Mouse (Mus musculus) gastrocnemius, postnatal 14 days (tissue): ENCODE measurements around the gene Ppp2r2c. TPM values are rescaled to one million over a fixed set of nuclear protein-coding genes. Genes with fewer than 3 reads are reported as not detected.
A peak's percentile ranks its signal among the peaks of the same experiment; 100 is the strongest.

Experiments
- DNase-seq: peaks from one replicate; pipeline ENCODE4 v3.0.0; 2021; ENCODE audit warnings: mixed read lengths
- intact Hi-C: fragments of 180-260 bp; cut with DNase I; formaldehyde crosslinking; loops from one replicate; pipeline ENCODE4 v1.15.1; 2025; ENCODE audit warnings: low total_unique reads
- total RNA-seq, 2 experiments: library from RNA; stranded (reverse); gene quantifications; 2 replicates each; pipeline ENCODE4 v1.2.3; 2021

Gene Ppp2r2c
- total RNA-seq, 2 experiments from 2014 or later: 0.24 to 0.70 TPM

DNA sequence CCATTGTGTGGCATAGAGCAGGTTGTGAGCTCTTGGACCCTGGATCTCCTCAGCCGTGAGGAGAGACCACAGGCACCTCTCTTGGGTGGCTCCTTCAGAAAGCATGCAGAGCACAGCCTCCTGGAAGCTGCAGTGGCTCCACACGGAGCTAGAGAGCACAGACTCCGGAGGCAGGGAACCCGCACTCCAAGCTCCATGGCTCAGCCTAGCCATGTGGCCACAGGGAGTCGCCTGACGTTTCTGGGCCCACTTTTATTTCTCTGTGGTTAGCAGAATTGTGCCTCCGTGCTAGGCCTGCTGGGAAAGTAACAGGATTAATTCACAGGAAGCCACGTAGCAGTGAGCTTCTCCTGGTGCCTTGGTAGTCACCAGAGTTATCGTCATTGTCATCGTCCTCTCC is 25.8 kb downstream of the Ppp2r2c start:
- intact Hi-C loops: no loop called here
- no peak for DNase-seq

DNA sequence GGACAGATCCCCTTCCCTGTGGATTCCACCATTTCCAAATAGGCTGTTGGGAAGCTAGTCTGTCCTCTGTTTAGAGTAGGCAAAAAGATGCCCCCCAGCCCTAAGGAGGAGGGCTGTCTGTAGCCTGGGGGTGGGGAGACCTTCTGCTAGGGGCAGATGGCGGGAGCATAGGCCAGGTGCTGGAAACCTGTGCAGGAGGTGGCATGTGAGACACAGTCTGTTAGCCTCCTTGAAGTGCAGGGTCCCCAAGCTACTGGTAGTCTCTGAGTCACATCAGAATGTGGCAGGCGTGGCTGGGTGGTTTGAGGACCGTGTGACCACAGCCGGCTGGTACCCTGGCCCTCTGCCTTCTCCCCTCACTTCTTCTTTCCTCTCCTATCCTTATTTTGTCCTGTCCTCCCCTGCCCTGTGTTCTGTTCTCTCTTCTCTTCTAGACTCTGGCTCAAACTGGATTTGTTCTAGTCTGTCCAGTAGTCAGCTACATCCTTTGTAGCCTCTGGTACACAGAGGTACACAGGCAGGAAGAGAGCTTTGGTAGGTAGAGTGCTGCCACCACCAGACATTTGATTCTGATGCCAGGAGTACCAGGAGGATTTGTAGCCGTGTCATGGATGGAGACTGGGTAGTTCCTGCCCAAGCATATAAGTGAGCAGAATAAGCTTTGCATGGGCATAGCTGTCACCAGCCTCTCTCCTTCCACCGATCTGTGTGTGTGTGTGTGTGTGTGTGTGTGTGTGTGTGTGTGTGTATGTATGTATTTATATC is 26.5 kb downstream of the Ppp2r2c start:
- intact Hi-C loops: no loop called here
- DNase-seq: no peak

DNA sequence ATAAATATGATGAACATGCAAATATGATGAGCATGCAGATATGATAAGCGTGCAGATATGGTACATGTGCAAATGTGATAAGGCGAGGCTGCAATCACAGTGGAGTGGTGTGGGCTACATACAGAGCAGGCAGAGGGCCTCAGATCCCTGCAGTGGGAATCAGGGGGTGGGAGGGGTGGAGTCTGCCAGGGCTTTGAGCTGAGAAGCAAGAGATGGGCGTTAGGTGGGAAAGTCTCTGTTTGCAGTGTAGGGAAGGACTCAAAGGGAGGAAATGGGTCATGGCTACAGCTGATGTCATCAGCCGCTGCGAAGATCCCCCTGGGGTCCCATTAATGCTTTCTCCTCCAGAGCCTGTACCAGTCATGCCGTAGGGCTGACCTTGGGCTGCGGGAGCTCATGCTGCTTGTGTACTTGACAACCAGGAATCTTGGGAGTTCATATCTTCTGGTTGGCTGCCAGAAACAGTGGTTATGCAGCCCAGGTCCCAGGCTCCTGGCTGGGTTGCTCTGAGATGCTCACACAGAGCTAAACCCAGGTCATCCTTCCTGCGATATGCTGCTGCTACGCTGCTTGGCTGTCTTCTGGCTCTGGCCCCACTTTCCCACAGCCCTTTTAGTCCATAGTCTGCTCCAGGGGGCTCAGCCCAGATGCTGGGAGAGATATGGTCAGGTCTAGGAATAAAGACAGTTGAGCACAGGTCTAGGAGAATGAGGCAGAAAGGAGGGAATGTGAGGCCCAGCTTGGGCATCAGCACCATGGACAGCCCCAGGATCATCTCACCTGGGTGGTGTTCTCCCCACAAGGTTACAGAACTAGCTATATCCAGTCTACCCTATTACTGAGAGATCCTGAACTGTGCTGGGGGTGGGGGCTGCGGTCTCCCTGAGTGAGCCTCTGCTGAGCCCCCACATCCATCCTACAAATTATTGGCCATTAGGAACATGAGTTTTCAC is 27.6 kb downstream of the Ppp2r2c start:
- DNase-seq: no peak
- intact Hi-C loops: no loop called here

DNA sequence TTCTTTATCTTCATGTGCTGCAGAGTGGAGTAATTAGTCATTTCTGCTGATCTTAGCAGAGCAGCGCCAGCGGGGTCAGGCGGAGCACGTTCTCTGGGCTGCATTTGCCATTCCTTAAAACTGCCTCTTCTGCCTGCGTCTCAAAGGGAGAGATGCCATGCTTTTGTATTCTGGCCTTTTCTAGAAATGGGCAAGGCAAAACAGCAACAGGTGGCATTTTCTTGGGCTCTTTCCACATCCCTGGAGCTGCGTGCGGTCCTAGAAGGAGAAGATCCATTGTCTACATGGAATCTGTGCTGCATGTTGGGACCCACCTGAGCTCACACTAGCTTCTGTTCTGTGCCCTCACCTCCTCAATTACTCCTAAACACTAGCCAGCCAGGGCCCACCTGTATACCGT is 29.7 kb downstream of the Ppp2r2c start:
- no peak for DNase-seq
- intact Hi-C loops: no loop called here

DNA sequence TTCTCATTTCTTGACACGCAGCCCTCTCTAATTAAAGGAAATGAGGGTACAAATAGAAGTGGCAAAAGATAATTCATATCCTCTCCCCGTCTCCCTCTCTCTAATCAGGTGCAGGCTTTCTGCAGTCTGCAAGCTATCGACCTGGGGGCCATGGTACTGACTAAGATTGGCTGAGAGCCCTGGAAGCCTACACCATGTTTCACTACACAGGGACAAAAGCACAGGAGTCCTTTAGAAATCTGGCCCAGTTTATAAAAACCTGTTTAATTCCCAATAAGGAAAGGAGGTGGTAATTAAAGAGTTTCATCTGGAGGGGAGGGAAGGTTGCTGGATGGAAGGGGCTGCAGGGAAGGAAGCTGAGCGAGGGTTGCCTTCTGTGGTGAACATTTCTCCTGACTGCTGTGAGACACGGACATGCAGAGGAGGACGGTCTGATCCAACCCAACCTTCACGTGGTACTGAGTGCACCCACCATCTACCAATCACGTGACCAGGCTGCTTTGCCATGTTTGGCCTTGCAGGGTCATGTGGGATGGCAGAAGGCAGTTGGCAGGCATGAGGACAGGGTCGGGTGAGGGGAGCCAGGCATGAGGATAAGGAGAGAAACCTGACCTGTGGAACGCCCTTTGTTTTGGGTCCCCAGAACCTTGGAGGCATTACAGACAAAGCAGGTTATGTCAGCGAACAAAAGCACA is 30.2 kb downstream of the Ppp2r2c start:
- intact Hi-C loops: no loop called here
- DNase-seq: no peak

DNA sequence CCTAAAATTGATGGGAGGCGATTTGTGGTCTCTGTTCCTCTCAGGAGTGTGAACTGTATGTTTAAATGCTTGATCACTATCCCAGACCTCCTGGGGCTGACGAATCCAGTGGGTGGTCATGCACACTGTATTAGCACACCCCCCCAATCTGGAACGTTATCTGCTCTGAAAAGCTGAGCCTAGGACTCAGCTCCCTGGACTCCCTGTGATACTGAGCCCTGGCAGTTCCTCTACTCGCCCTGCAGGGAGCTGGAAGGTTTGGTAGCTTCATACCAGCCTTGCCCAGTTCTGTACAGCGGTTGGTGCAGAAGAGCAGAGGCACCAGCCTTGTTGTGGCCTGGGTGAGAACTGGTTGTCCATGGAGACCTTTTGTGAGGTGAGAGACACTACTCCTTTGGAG is 31.1 kb downstream of the Ppp2r2c start:
- DNase-seq: no peak
- intact Hi-C loops: no loop called here

DNA sequence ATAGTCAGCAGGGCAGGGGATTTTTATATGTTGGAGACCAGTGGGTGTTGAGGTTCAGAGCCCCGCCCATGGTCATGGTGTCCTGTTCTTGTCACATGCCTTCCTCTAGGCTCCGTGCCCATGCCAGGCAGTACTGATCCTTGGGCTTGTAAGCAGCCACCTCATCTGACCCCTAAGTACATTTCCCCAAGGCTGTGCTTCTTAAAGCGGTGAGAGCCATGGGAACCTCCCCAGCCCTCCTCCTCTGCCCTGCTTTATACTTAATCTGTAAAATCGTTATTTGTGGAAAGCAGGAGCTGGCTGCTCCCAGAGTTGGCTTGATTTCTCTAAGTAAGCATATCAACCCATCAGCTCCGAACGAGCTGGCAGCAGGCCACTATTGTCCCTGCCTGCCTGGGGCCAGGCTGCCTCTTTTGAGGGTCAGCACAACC is 31.9 kb downstream of the Ppp2r2c start:
- intact Hi-C loops: no loop called here
- DNase-seq: peak; percentile 12

DNA sequence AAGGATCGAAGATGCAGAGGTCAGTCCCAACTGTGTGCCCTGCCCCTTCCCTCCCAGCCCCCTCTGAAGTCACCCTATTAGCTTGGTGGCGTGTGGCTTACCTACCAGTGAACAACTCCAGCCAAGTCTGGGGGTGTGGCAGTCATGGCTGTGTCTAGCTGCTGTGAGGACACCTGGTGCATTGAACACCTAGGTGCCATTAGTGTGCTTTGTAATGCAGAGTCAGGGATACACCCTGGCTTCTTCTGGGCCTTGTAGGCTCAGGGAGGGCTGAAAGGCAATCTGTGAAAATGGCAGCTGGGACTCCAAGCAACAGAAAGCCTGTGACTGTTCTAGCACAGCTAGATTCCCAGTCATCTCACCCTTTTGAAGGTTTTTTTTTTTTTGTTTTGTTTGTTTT is 34.5 kb downstream of the Ppp2r2c start:
- no peak for DNase-seq
- intact Hi-C loops: no loop called here

DNA sequence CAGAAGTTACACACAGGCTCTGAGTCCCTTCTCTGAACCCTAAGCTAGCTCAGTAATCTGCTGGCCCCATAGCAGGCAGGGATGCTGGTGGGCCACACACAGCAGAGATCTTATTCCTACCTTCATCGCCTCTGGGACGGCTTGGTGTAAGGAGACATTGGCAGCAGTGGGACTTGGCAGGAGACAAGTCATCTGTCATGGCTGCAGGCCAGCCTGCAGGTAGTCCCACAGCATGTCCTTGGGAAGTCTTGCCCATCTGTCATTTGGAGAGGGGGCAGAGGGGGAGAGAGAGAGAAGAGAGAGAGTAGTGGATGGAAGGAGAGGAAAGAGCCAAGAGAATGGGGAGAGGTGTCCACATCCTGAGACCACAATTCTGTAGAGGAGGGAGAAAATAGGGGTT is 35.8 kb downstream of the Ppp2r2c start:
- no peak for DNase-seq
- intact Hi-C loops: no loop called here

DNA sequence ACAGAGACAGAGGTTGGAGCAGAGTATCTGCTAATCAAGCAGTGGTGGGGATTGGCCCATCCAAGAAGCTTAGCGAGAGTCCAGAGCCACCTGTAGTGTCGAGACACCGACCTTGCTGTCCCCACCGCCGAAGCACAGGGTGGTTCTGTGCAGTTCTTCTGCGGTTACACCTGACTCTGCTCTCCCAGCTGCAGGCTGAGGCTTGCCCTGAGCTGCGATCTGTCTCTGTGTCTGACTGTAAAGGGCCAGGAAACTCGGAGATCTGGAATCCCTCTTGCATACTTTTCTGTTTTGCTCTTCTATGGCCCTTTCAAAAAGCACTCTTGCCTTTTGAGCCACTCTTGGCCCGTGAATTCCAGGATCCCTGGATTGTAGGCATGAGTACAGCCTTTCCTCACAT is 36.4 kb downstream of the Ppp2r2c start:
- intact Hi-C loops: no loop called here

DNA sequence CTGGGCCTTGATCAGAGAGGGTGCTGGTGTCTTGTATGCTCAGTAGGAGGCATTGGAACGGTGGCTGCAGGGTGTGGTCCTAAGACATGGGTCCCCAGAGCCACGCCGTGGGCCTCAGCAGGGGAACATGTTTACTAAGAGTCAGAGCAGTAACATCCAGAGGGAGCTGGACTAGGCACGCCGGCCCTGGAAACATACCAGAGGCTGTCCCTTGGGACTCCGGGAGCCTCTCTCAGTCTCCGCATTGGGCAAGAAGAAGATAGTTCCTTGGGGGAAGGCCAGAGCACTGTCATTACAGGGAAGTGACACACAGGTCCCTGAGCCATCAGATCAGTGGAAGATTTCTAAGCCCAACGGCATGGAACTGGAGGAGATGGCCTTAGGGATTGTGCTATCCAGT is 36.9 kb downstream of the Ppp2r2c start:
- peak; percentile 40 for DNase-seq
- intact Hi-C loops: no loop called here

More for the DNA sequence above, 36.4 kb downstream of the Ppp2r2c start:
- no peak for DNase-seq

DNA sequence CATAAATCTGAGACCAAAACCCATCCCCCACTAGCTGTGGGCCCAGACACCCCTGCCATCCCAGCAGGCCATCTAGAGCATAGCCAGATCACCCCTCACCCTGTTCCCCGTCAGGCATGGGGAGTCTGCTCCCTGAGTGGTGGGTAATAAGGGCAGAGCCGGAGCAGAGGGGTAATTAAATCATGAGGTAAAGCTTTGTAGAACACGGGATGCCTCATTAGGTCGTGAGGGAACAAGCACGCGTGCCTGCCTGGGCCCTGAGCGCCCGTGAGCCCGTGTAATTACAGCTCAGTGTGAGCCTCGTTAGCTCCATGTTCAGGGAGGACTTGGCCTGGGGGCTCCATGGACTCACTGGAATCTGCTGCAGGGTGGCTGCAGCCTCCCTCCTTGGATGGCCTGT is 39.4 kb downstream of the Ppp2r2c start:
- intact Hi-C loops: no loop called here

DNA sequence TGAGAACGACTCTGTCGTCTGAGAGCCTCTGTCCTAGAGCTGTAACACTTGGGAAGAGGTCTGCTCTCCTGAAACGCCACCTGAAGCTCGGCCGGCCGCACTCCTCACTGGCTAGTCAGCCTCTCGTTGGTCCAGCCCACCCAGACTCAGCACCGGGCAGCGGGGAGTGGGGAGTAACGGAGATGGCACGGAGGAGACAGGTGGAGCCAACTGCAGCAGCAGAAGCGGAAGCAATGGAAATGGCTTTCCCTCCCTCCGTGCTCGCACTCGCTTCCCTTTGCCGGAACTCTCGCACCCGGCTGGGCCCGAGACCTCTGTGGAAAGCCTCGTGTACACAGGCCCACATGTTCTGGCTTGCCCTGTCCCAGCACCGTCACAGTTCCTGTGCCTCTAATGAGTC is 41.2 kb downstream of the Ppp2r2c start:
- intact Hi-C loops: no loop called here
- DNase-seq: no peak

More for the DNA sequence above, 39.4 kb downstream of the Ppp2r2c start:
- no peak for DNase-seq

DNA sequence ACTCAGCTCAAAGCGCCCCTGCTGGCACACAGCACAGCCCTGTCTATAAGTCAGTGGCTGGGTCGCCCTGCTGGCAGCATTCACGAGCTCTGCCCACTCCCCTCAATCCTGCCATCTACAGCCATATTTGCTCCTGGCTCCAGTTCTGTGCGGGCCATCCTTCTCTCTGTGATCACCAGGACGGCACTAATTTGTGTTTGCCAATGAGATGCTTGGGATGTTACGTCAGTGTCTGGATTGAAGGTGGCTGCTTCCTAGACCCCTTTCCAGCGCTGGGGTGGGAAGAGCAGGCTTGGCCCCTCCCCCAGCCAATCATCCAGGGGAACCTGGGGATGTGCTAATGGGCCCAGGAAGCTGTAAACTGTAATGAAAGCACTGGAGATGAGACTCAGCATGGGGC is 42.7 kb downstream of the Ppp2r2c start:
- intact Hi-C loops: no loop called here
- no peak for DNase-seq

DNA sequence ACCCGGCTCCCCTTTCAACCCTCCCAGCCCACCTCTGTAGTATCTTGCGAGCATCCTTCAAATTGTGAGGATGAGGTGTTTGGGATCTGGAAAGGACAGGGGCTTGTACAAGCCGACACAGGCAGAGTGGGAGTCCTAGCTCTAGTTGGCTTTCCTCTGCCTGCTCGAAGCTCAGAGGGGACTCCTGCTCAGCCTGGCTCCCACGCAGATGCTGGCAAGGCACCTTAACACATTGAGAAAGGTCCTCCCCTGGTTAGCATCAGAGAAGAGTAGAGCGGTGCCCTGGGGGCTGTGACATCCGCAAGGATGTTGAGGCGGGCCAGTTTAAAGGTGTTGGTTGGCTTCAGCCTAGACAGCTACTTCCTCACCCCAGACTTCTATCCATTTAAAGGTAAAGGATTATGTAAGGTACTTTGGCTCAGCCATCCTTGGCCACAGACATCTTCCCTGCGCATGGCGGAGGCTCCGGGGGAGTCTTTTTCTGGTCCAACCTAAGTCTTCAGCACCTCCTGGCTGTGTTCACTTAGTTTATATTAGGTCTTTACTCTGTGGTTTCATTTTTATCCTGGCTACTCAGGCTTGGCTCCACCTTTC is 43.5 kb downstream of the Ppp2r2c start:
- intact Hi-C loops: no loop called here

DNA sequence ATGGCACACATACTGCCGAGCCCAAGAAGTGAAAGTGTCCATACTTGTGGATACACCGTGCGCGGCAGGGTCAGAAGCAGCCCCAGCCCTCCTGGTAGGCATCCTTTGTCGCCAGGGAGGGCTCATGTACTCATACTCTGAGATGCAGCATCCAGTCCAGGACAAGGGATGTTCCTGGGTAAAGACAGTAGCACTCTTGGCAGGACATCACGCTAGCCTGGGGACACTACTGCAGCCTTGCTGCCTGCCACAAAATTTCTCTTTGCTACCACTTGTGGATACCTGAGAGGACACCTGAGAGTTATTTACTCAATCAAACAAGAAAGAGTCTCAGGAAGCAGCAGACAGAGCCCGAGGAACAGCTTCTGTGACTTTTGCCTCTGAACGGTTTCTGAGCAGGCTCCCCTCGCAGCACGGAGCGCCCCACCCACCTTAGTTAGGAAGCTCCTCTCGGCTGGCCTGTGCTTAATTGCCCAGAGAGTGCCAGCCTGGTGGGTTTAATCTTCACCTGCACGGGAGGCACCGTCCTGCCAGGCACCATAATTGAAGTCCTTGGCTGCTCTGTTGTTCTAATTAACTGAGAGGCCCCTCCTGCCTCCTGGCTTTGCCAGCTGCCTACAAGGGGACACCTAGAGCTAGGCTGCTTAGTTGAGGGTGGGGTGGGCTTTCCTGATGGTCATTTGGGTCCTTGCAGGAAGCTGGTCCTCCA is 44.4 kb downstream of the Ppp2r2c start:
- intact Hi-C loops: no loop called here
- no peak for DNase-seq

More for the DNA sequence above, 43.5 kb downstream of the Ppp2r2c start:
- DNase-seq: no peak

DNA sequence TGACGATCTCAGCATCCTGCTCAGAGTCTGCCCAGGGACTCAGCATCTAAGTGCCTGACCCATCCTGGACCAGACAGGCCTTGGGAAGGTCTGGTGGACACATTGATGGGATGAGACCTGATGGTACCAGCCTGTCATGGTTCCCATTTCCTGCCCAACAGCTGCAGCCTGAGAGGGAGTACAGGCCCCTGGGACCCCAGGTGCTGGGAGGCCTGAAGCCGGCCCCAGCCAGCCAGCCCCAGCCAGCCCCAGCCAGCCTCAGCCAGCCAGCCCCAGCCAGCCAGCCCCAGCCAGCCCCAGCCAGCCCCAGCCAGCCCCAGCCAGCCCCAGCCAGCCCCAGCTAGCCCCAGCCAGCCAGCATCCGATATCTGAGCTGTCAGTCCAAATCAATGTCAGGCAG is 46.9 kb downstream of the Ppp2r2c start:
- DNase-seq: no peak
- intact Hi-C loops: no loop called here

DNA sequence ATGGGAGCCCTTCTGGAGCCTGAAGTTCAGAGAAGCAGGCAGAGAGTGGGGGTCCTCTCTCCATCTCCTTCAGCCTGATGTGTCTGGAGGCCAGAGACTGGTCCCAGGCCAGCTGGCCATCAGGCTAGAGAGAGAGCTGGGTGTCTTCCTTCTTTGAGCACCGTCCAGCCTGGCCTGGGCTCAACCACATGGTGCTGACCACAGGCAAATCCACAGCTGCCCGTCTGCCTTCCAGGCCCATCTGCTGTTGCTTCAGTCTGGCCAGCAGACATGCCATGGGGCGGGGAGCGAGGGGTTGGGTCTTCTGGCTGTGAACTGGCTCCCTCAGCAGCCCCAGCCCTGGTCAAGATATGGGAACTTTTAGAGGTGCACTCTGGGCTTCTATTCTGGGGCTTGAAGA is 48.3 kb downstream of the Ppp2r2c start:
- DNase-seq: peak; percentile 51

DNA sequence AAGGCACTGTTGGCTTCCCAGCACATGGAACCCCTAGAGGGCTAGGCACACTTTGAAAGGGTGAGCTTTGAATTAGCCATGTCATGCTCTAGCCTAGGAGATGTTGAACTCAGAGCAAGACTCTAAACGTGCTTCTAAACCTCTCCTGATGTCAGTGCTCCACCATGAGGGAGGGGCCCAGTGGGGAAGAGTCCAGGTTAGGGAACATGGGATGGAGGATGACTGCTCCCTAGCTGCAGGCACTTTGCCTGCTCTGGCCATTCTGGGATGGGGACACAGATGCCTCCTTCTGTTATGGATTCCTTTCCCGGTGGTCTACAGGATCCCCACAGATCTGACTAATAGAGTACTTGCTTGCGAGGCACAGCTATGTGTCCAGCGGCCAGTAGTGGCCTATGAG is 48.9 kb downstream of the Ppp2r2c start:
- intact Hi-C loops: no loop called here
- no peak for DNase-seq

More for the DNA sequence above, 48.3 kb downstream of the Ppp2r2c start:
- intact Hi-C loops: no loop called here
